Mouse (Mus musculus): ENCODE results near the gene Ciao1.

DNA sequence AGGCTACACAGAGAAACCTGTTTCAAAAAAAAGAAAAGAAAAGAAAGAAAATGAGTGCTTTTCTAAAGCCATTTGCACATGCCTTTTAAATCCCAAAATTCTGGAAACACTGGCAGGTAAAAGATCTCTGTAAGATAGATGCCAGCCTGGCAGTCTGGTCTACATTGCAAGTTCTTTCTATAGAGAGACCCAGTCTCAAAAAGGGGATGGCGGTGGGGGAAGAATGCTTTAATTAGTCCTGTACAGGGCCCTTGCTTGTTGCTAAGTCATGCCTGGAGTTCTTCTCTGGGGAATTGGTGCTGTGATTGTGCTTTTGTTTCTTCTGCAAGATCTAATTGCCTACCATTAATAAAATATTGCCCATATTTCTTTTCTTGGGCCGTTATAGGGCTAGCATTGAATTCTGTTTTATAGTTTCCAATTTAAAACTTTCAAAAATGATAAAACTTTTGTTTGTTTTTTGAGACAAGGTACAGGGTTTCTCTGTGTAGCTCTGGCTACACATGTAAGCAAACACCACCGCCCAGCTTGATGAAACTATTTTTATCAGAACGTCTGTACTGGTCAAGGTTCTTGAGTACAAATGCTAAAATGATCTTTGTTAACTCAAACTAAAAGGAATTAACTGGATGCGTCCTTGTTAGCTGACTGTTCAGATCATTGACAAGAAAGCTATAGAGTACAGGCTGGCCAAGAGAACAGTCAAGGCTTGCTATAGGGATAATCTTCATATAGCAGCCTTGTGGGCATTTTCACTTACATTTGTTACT, 28.1 kb upstream of the Ciao1 start:
- no peak for TF ChIP-seq CTCF (IDR thresholded peaks at IDR 0.05; ENCODE audit: insufficient read depth, low read depth, low read length)
- no peak for TF ChIP-seq POLR2A (IDR thresholded peaks at IDR 0.05; ENCODE audit: insufficient read depth, low read depth, low read length)
